Mouse (Mus musculus) liver, adult 2 months (tissue): ENCODE results near the gene Glis1.

Experiments
- CTCF ChIP-seq: fragments of 200-500 bp; IDR thresholded peaks from 2 replicates; pipeline ENCODE4 v1.5.1; 2011; ENCODE audit warnings: low read depth, low read length, control low read depth
- POLR2A ChIP-seq: fragments of 200-500 bp; IDR thresholded peaks from 2 replicates; pipeline ENCODE4 v1.6.1; 2011; ENCODE audit warnings: low read length, control low read depth; ENCODE audit not compliant: insufficient read depth; ENCODE audit errors: extremely low read depth

- TF ChIP-seq CTCF = no peak
- TF ChIP-seq POLR2A = no peak
Observed at GRCm38 (mm10) chr4:107570329-107571014, 136.1 kb downstream of the Glis1 start.
